In the genomic region with DNA sequence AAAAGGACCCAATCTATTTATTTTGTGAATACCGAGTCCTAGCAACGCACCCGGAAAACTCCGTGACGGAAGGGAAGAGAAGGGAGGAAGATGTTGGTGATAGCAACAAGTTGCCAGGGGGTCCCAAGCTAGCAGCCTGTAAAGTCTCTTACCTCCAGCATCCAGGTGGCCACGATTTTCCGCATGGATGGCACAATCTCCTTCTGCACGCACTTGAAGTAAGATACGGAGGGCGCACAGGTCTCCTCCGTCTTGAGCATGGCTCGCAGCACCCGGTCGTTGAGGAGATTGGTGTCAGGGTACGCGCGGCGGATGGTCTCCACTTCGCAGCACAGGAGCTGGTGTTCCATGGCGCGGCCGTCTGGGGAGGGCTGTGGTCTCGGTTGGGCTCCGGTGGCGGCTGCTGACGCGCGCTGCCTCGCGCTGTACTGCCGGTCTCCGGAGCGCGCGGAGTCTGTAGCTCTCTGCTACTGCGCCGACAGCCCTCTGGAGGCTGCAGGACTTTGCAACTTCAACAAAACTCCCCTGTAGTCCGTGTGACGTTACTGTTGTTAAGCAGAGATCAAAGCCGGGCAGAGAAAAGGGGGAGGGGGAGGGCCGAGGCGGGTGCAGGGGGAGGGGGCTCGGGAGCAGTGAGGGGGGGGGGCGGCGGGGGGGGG, we compare ENCODE assay signal across 8 mouse cellular contexts. TPM values are rescaled to one million over a fixed set of nuclear protein-coding genes. Genes with fewer than 3 reads are reported as not detected.
DNase-seq lines count a peak whose midpoint lies in the region; ATAC-seq lines count a peak whose summit lies in the region.

A gene (minus strand): TSS at position 582 of the 659 bp plus-strand sequence.

- H3K9ac ChIP-seq in midbrain, embryonic 12.5 days (replicated peaks) = peak within 1 kb of the TSS; percentile 84

- peaks cover 65% of the 10 kb centered on the region for H3K4me1 ChIP-seq in midbrain, embryonic 12.5 days

- 0% methylated on average over 40 of the region's 45 CpGs for WGBS in midbrain, embryonic 12.5 days

- no peaks in the 10 kb centered on the region for H3K9me3 ChIP-seq in midbrain, embryonic 12.5 days

- peak within 1 kb of the TSS; percentile 88 for H3K27ac ChIP-seq in midbrain, embryonic 12.5 days (replicated peaks)

- H3K4me2 ChIP-seq in midbrain, embryonic 12.5 days (replicated peaks) = peak within 1 kb of the TSS; percentile 94

- peaks cover 27% of the 10 kb centered on the region for H3K36me3 ChIP-seq in midbrain, embryonic 12.5 days

- peak; percentile 49 to 69 for DNase-seq in left cerebral cortex, adult 18-20 months (ENCODE audit: low spot score in 2 of 2)
- DNase-seq in left cerebral cortex, adult 11 months (ENCODE audit: low spot score) = no peak
- peak; percentile 62 to 72 for DNase-seq in cerebellum, postnatal 25 days
- DNase-seq in gastrocnemius, postnatal 25 days = peak; percentile 46
- DNase-seq in induced T-regulatory cell, adult 2 months (ENCODE audit: low read depth) = peak; percentile 17
- peak; percentile 63 to 72 for DNase-seq in left cerebral cortex, postnatal 36 days (ENCODE audit: low spot score in 2 of 2)
- peak; percentile 44 for DNase-seq in thymus, postnatal 14 days

- intact Hi-C loops in left cerebral cortex, postnatal 36 days (cut with DNase I) = loop anchor here (2.0 to 5.0 kb wide), 3 partner anchors 93 to 257 kb away; no protein-coding TSS in a partner anchor

- peaks cover 56% of the 10 kb centered on the region for H3K27me3 ChIP-seq in midbrain, embryonic 12.5 days

- peak; percentile 71 for ATAC-seq in midbrain, embryonic 12.5 days (ENCODE audit: low FRiP score, low read depth)

- peak within 1 kb of the TSS; percentile 72 for H3K4me3 ChIP-seq in midbrain, embryonic 12.5 days

RNA-seq across cellular contexts. Expression of the gene that starts here (rescaled TPM):
- 10 to 100 TPM; 42.9 to 57.5 TPM for total RNA-seq in left cerebral cortex, adult 18-20 months (2021)
- 10 to 100 TPM; 11.4 to 14.1 TPM for total RNA-seq in gastrocnemius, postnatal 25 days (2021)
- 10 to 100 TPM; 41.8 to 55.4 TPM for total RNA-seq in left cerebral cortex, postnatal 36 days (2021)
- 259 and 289 TPM in 2 replicates for polyA plus RNA-seq in midbrain, embryonic 12.5 days (2016; fragmentation: Nextera tagmentation; extraction: Ambion mirVana)
